Mouse (Mus musculus) embryonic facial prominence, embryonic 11.5 days (tissue): ENCODE results near the gene Ptprd. TPM values are rescaled to one million over a fixed set of nuclear protein-coding genes. Genes with fewer than 3 reads are reported as not detected.
A peak's percentile ranks its signal among the peaks of the same experiment; 100 is the strongest.

Experiments
- ATAC-seq: fragments of 200-750 bp; cut with Nextera tagmentation; replicated peaks from 2 replicates; pipeline ENCODE4 v1.8.0; 2017; ENCODE audit warnings: low read depth; ENCODE audit not compliant: insufficient number of reproducible peaks, low FRiP score, low TSS enrichment
- DNase-seq: peaks from one replicate; pipeline ENCODE4 v3.0.0-alpha.2; 2015; ENCODE audit warnings: low spot score
- H3K27ac ChIP-seq: fragments of 300-500 bp; sonication (generic); replicated peaks from 2 replicates; pipeline ENCODE4 v1.5.1; 2014; ENCODE audit warnings: mild to moderate bottlenecking, low read depth, low read length, control low read depth
- H3K27me3 ChIP-seq: fragments of 300-500 bp; sonication (generic); 2 replicates; pipeline ENCODE4 v1.6.1; 2014; ENCODE audit warnings: mild to moderate bottlenecking, low read length, moderate library complexity, mixed read lengths; ENCODE audit not compliant: control insufficient read depth, insufficient read depth
- H3K36me3 ChIP-seq: fragments of 300-500 bp; sonication (generic); replicated peaks from 2 replicates; pipeline ENCODE4 v1.6.1; 2014; ENCODE audit warnings: low read depth, mild to moderate bottlenecking, low read length, moderate library complexity, mixed read lengths; ENCODE audit not compliant: control insufficient read depth, insufficient read depth
- H3K4me1 ChIP-seq: fragments of 300-500 bp; sonication (generic); 2 replicates; pipeline ENCODE4 v1.6.1; 2014; ENCODE audit warnings: low read length, mixed read lengths; ENCODE audit not compliant: control insufficient read depth, insufficient read depth
- H3K4me2 ChIP-seq: fragments of 300-500 bp; sonication (generic); 2 replicates; pipeline ENCODE4 v1.6.1; 2014; ENCODE audit warnings: low read depth, mild to moderate bottlenecking, control low read depth, low read length, moderate library complexity
- H3K4me3 ChIP-seq: fragments of 300-500 bp; sonication (generic); 2 replicates; pipeline ENCODE4 v1.5.1; 2014; ENCODE audit warnings: low read depth, low read length, control low read depth
- H3K9ac ChIP-seq: fragments of 300-500 bp; sonication (generic); replicated peaks from 2 replicates; pipeline ENCODE4 v1.6.1; 2014; ENCODE audit warnings: mild to moderate bottlenecking, control low read depth, low read length
- H3K9me3 ChIP-seq: fragments of 300-500 bp; sonication (generic); replicated peaks from 2 replicates; pipeline ENCODE4 v1.6.1; 2016; ENCODE audit warnings: mild to moderate bottlenecking, low read length, inconsistent platforms, mixed read lengths; ENCODE audit not compliant: control insufficient read depth
- WGBS: fragments of 180-500 bp; shearing (Covaris S2); extraction: QIAGEN DNeasy Blood & Tissue Kit; methylation state at CpG from one replicate; pipeline ENCODE4 v1.1.7; 2014; 5-methylcytosine and 5-hydroxymethylcytosine counted together
- polyA plus RNA-seq: library from polyadenylated mRNA; unstranded; fragments of >200 nt; fragmentation: Nextera tagmentation; extraction: Ambion mirVana; gene quantifications from 2 replicates; pipeline ENCODE4 v1.2.1, GENCODE M21; 2014

Ptprd gene
- polyA plus RNA-seq, 1 experiment from 2014 or later: 19.9 TPM

- H3K9ac ChIP-seq: no peak overlapping the region
- H3K27me3 ChIP-seq: no peaks in the 10 kb centered on the region
- 0 out of 2 replicates have a peak, but pooled peaks have one; percentile 59 for ATAC-seq
- no peak overlapping the region for H3K27ac ChIP-seq
- WGBS: 64% methylated on average over 4 of the region's 4 CpGs
- no peak overlapping the region for H3K4me2 ChIP-seq
- H3K4me3 ChIP-seq: no peak overlapping the region
- peak; percentile 74 for DNase-seq
- H3K9me3 ChIP-seq: no peaks in the 10 kb centered on the region
- H3K36me3 ChIP-seq: no peaks in the 10 kb centered on the region
- no peaks in the 10 kb centered on the region for H3K4me1 ChIP-seq
Observed at GRCm38 (mm10) chr4:76370041-76370880, 1841.5 kb downstream of the Ptprd start.

- Histone ChIP-seq H3K4me2 (no peak overlapping the region), H3K27me3 (no peaks in the 10 kb centered on the region)
- ATAC-seq: no peak
Observed at GRCm38 (mm10) chr4:76369101-76369500, 1842.7 kb downstream of the Ptprd start.

GRCm38 (mm10) chr4:76368291-76368690 lies 1843.5 kb downstream of the Ptprd start:
- Histone ChIP-seq H3K4me3 (no peak overlapping the region), H3K27me3 (no peaks in the 10 kb centered on the region), H3K9me3 (no peaks in the 10 kb centered on the region), H3K27ac (no peak overlapping the region), H3K9ac (no peak overlapping the region), H3K4me1 (no peaks in the 10 kb centered on the region), H3K36me3 (no peaks in the 10 kb centered on the region), H3K4me2 (no peak overlapping the region)
- ATAC-seq: no peak
- 91% methylated on average over 2 of the region's 2 CpGs for WGBS
- DNase-seq: no peak

More at GRCm38 (mm10) chr4:76369101-76369500, 1842.7 kb downstream of the Ptprd start:
- Histone ChIP-seq H3K9ac (no peak overlapping the region), H3K4me3 (no peak overlapping the region), H3K27ac (no peak overlapping the region), H3K36me3 (no peaks in the 10 kb centered on the region), H3K9me3 (no peaks in the 10 kb centered on the region), H3K4me1 (no peaks in the 10 kb centered on the region)
- WGBS: 46% methylated on average over 3 of the region's 3 CpGs
- no peak for DNase-seq

GRCm38 (mm10) chr4:76367285-76367684 lies 1844.5 kb downstream of the Ptprd start:
- no peaks in the 10 kb centered on the region for H3K9me3 ChIP-seq
- H3K4me1 ChIP-seq: no peaks in the 10 kb centered on the region
- DNase-seq: no peak
- no peak overlapping the region for H3K4me3 ChIP-seq
- WGBS: 71% methylated on average over 3 of the region's 3 CpGs
- H3K27ac ChIP-seq: no peak overlapping the region
- H3K4me2 ChIP-seq: no peak overlapping the region
- H3K36me3 ChIP-seq: no peaks in the 10 kb centered on the region
- no peak for ATAC-seq
- no peaks in the 10 kb centered on the region for H3K27me3 ChIP-seq
- no peak overlapping the region for H3K9ac ChIP-seq

GRCm38 (mm10) chr4:76365871-76366270 lies 1845.9 kb downstream of the Ptprd start:
- H3K9me3 ChIP-seq: no peaks in the 10 kb centered on the region
- H3K36me3 ChIP-seq: no peaks in the 10 kb centered on the region
- H3K9ac ChIP-seq: no peak overlapping the region
- no peak overlapping the region for H3K27ac ChIP-seq
- DNase-seq (no peak), ATAC-seq (no peak)
- no peaks in the 10 kb centered on the region for H3K4me1 ChIP-seq
- H3K27me3 ChIP-seq: no peaks in the 10 kb centered on the region
- no peak overlapping the region for H3K4me3 ChIP-seq
- 74% methylated on average over 4 of the region's 4 CpGs for WGBS
- H3K4me2 ChIP-seq: no peak overlapping the region

GRCm38 (mm10) chr4:76361546-76361945 lies 1850.2 kb downstream of the Ptprd start:
- Histone ChIP-seq H3K27ac (no peak overlapping the region), H3K27me3 (no peaks in the 10 kb centered on the region), H3K9me3 (no peaks in the 10 kb centered on the region), H3K4me1 (no peaks in the 10 kb centered on the region), H3K36me3 (no peaks in the 10 kb centered on the region), H3K9ac (no peak overlapping the region), H3K4me2 (no peak overlapping the region), H3K4me3 (no peak overlapping the region)
- no peak for ATAC-seq
- no peak for DNase-seq
- 84% methylated on average over 1 of the region's 1 CpGs for WGBS

GRCm38 (mm10) chr4:76354167-76354566 lies 1857.6 kb downstream of the Ptprd start:
- Histone ChIP-seq H3K4me3 (no peak overlapping the region), H3K36me3 (no peaks in the 10 kb centered on the region), H3K27ac (no peak overlapping the region), H3K27me3 (no peaks in the 10 kb centered on the region), H3K4me1 (no peaks in the 10 kb centered on the region), H3K9ac (no peak overlapping the region), H3K4me2 (no peak overlapping the region), H3K9me3 (no peaks in the 10 kb centered on the region)
- DNase-seq: no peak
- no peak for ATAC-seq
- WGBS: 89% methylated on average over 2 of the region's 2 CpGs

- ATAC-seq (no peak), DNase-seq (peak; percentile 56)
- no peak overlapping the region for H3K4me2 ChIP-seq
- 28% methylated on average over 1 of the region's 1 CpGs for WGBS
- H3K4me1 ChIP-seq: no peaks in the 10 kb centered on the region
- H3K27ac ChIP-seq: no peak overlapping the region
- H3K9ac ChIP-seq: no peak overlapping the region
- H3K27me3 ChIP-seq: no peaks in the 10 kb centered on the region
- no peaks in the 10 kb centered on the region for H3K9me3 ChIP-seq
- H3K4me3 ChIP-seq: no peak overlapping the region
- no peaks in the 10 kb centered on the region for H3K36me3 ChIP-seq
Observed at GRCm38 (mm10) chr4:76352468-76352867, 1859.3 kb downstream of the Ptprd start.
